Mouse (Mus musculus) erythroblast, embryonic 14.5 days (primary cell): ENCODE data around the gene Ick. TPM values are rescaled to one million over a fixed set of nuclear protein-coding genes. Genes with fewer than 3 reads are reported as not detected.

Source experiments
- H3K27me3 ChIP-seq: 2 replicates; pipeline ENCODE4 v1.6.1; 2012; ENCODE audit warnings: inconsistent platforms; ENCODE audit not compliant: control insufficient read depth
- H3K36me3 ChIP-seq: 2 replicates; pipeline ENCODE4 v1.6.1; 2012; ENCODE audit warnings: mild to moderate bottlenecking, inconsistent platforms; ENCODE audit not compliant: control insufficient read depth
- H3K4me1 ChIP-seq: 2 replicates; pipeline ENCODE4 v1.6.1; 2012; ENCODE audit warnings: inconsistent platforms; ENCODE audit not compliant: control insufficient read depth
- H3K4me3 ChIP-seq: replicated peaks from 2 replicates; pipeline ENCODE3; 2012; ENCODE audit warnings: moderate library complexity, mild to moderate bottlenecking, inconsistent platforms
- H3K9me3 ChIP-seq: 2 replicates; pipeline ENCODE4 v1.6.1; 2012; ENCODE audit warnings: low read length, inconsistent platforms, mixed read lengths; ENCODE audit not compliant: control insufficient read depth
- GATA1 ChIP-seq: IDR thresholded peaks from 2 replicates; pipeline ENCODE4 v1.6.1; 2012; ENCODE audit warnings: low read length, inconsistent platforms, mixed read lengths
- TAL1 ChIP-seq: IDR thresholded peaks from 3 replicates; pipeline ENCODE4 v1.6.1; 2012; ENCODE audit warnings: low read length, inconsistent platforms, mixed read lengths
- polyA plus RNA-seq: library from polyadenylated mRNA; stranded (reverse); fragments of >175 nt; gene quantifications from 2 replicates; pipeline ENCODE4 v1.2.3, GENCODE M21; 2012

Ick gene
- polyA plus RNA-seq, 1 experiment = 0.35 TPM

DNA sequence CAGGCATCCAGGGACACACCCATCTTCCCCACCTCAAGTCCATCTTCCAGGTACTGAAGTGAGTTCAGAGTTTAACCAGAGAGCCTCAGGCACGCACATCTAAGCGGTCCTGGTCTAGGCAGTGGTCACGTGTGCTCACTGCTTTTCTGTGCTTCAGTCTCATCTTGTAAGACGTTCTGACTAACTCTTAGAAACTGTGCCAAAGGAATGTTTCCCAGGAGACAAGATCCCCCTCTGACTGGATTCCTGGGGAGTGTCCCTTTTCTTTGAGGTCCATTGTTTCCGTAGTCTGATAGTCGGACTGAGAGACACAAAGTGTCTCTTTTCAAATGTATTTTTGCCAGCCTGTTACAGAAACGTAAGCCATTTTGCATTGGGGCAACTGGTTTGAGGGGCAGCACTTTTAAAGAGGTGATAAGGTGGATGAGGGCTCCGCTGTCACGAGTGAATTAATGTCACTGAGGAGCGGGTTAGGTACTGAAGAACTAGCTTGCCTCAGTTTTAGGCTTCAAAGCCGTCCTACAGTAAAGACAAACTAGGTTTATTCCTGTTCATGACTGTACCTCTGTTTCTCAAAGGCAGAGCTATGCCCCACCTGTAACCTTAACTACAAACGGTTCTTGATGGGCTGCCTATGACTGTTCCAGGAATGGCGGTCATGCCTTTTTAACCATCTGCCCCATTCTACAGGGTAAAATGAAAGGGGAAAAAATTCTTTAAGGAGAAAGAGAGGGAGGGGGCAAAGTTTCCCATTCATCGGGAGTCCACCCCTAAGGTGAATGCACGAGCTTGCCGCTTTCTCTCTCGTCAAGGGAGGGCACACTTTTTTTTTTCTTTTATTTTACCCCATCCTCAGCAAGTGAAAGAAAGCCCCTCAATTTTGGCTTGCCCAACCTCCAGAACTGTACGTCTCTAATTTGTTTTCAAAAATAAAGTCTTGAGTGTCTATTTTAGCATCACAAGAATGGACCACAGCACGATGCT is 82.0 kb downstream of the Ick start:
- H3K27me3 ChIP-seq = no peaks in the 10 kb centered on the region
- H3K36me3 ChIP-seq = no peaks in the 10 kb centered on the region
- H3K4me3 ChIP-seq = peak overlapping the region; percentile 67
- TF ChIP-seq GATA1 = no peak
- TF ChIP-seq TAL1 = no peak
- peaks cover 62% of the 10 kb centered on the region for H3K4me1 ChIP-seq
- H3K9me3 ChIP-seq = no peaks in the 10 kb centered on the region

DNA sequence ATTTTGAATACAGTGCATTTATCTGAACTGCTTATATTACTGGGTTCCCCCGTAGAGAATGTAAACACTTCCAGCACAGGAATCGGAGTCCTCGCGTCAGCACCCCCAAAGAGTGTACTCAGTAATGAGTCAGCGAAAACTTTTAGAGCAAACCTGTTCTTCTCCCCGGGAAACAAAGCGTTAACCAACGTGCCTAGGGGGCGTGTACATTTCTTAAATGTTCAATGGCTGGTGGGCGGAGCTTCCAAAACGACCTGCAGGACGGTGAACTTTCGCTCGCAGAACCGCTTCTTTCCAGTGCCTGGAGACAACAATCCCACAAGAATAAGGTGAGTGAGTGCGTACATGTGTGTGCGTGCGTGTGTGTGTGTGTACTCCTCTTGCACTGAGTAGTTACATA is 82.7 kb downstream of the Ick start:
- no peaks in the 10 kb centered on the region for H3K9me3 ChIP-seq
- H3K4me3 ChIP-seq = peak overlapping the region; percentile 67
- H3K36me3 ChIP-seq = no peaks in the 10 kb centered on the region
- no peaks in the 10 kb centered on the region for H3K27me3 ChIP-seq
- peaks cover 61% of the 10 kb centered on the region for H3K4me1 ChIP-seq
- TF ChIP-seq GATA1 = no peak
- no peak for TF ChIP-seq TAL1

DNA sequence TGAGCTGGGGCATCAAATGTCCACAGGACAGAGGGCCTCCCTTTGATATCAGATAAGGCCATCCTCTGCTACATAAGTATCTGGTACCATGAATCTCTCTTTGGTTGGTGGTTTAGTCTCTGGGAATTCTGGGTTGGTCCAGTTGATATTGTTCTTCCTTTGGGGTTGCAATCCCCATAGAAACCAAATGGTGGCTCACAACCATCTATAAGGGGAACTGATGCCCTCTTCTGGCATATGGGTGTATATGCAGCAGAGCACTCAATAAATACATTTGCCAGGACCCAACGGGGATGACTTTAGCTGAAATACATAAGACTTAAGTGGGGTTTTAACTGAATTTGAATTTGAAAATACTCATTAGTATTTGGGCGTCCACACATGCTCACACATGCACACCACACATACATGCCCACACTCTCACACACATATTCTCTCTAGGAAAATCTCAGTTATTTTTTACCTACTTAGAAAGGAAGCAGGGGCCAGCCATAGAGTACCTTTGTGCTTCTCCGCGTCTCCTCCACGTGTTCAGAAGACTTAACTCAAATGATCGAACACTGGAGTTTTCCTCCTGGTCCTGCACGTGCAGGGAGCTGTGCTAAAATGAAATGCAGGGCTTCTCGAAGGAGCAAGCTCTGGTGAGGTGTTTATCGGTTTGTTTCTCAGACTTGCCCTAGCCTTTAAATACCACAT is 85.1 kb downstream of the Ick start:
- no peaks in the 10 kb centered on the region for H3K27me3 ChIP-seq
- peaks cover 6% of the 10 kb centered on the region for H3K36me3 ChIP-seq
- H3K4me3 ChIP-seq = no peak overlapping the region
- TF ChIP-seq GATA1 (no peak), TAL1 (no peak)
- no peaks in the 10 kb centered on the region for H3K9me3 ChIP-seq
- H3K4me1 ChIP-seq = peaks cover 46% of the 10 kb centered on the region

DNA sequence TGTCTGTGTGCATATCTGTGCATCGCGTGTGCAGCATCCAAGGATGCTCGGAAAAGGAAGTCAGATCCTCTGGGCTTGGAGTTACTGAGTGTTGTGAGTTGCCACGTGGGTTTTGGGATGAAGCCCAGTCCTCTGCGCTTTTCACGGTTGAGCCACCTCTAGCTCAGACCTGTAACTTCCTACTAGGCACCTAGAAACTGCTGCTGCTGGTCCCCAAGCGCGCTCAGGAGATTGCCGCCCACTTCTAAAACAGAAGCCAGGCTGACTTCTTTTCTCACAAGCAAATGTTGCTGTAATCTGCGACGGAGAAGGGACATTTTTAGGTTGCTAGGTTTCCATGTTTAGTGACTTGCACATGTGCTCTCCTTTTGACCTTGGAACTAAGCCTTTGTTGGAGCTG is 86.0 kb downstream of the Ick start:
- H3K27me3 ChIP-seq = no peaks in the 10 kb centered on the region
- TF ChIP-seq GATA1 (no peak), TAL1 (no peak)
- H3K9me3 ChIP-seq = no peaks in the 10 kb centered on the region
- H3K36me3 ChIP-seq = peaks cover 6% of the 10 kb centered on the region
- peaks cover 37% of the 10 kb centered on the region for H3K4me1 ChIP-seq
- no peak overlapping the region for H3K4me3 ChIP-seq

DNA sequence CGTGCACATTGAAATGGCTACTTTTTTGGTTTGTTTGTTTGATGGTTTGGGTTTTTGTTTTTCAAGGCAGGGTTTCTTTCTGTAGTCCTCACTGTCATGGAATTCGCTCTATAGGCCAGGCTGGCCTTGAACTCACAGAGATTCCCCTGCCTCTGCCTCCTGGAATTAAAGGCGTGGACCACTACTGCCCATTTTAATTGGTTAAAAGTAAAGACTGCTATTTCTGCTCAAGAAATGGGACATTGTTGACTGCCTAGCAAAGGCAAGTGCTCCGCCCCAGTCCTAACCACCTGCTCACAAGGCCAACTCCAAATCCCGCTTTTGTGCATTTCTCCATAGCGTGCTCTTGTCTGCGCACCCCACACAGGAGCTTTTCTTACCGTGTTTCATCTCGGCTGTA is 88.8 kb downstream of the Ick start:
- TF ChIP-seq GATA1 (no peak), TAL1 (no peak)
- no peaks in the 10 kb centered on the region for H3K27me3 ChIP-seq
- H3K9me3 ChIP-seq = no peaks in the 10 kb centered on the region
- H3K4me3 ChIP-seq = no peak overlapping the region
- H3K36me3 ChIP-seq = peaks cover 17% of the 10 kb centered on the region
- H3K4me1 ChIP-seq = peaks cover 10% of the 10 kb centered on the region; the same call in 1 of the 2 replicates

DNA sequence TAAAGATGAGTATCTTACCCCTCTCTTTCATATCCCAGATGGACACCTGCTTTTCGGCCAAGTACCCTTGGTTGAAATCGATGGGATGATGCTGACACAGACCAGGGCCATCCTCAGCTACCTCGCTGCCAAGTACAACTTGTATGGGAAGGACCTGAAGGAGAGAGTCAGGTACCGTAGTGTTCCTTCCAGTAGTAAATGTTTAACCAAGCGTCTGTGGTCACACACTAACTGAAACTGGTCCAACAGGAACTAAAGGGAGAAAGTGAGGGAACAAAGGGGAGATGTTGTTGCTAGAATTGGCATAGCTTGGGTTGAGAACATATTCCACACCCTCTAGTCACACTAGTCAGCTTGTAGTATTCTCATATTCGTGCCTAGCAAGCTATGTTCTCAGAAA is 95.2 kb downstream of the Ick start:
- H3K9me3 ChIP-seq = no peaks in the 10 kb centered on the region
- H3K4me3 ChIP-seq = no peak overlapping the region
- TF ChIP-seq TAL1 (no peak), GATA1 (no peak)
- H3K36me3 ChIP-seq = peaks cover 30% of the 10 kb centered on the region
- no peaks in the 10 kb centered on the region for H3K27me3 ChIP-seq
- no peaks in the 10 kb centered on the region for H3K4me1 ChIP-seq

DNA sequence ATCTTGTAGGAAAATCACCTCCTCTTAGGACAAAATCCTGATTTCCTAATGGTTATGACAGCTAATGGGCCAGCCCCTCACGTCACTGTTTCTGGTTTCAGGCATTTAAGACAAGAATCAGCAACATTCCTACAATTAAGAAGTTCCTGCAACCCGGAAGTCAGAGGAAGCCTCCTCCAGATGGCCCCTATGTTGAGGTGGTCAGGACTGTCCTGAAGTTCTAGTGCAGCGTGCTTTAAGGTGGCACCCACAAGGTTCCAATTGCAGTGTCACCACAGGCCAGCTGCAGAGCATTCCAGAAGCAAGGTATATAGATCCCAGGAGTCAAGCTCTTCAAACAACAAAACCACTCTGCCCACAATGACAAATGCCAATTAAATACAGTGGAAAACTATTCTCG is 100.0 kb downstream of the Ick start:
- no peak for TF ChIP-seq GATA1
- TF ChIP-seq TAL1 = no peak
- Histone ChIP-seq H3K27me3 (no peaks in the 10 kb centered on the region), H3K4me1 (peaks cover 9% of the 10 kb centered on the region), H3K9me3 (no peaks in the 10 kb centered on the region), H3K4me3 (no peak overlapping the region), H3K36me3 (peaks cover 31% of the 10 kb centered on the region)

DNA sequence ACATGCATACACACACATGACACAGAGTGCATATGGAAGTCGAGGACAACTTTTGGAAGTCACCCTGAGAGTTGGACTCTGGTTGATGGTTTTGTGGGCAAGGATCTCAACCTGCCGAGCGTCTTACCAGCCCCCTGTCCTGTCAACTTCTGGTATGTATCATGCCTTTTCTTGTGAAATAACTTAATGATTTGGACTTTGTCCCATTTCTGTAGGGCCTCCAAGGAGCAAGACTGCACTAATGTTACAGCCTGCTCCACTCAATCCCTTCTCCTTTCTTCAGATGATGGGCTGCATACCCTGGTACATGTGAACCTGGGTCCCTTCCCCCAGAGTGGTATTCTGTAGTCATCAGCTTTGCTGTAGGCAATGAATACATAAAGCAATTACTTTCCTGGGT is 101.1 kb downstream of the Ick start:
- Histone ChIP-seq H3K9me3 (no peaks in the 10 kb centered on the region), H3K36me3 (peaks cover 23% of the 10 kb centered on the region), H3K4me1 (peaks cover 9% of the 10 kb centered on the region), H3K4me3 (no peak overlapping the region), H3K27me3 (no peaks in the 10 kb centered on the region)
- TF ChIP-seq GATA1 (no peak), TAL1 (no peak)

DNA sequence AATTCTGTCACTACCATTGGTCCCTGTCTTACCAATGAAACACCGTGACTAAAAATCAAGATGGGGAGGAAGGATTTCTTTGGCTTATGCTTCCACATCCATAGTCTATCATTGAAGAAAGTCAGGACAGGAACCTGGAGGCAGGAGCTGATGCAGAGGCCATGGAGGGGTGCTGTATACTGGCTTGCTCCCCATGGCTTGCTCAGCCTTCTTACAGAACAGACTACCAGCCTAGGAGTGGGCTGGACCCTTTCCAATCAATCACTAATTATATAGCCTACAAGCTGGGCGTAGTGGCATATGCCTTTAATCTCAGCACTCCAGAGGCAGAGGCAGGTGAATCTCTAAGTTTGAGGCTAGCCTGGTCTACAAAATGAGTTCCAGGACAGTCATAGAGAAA is 101.8 kb downstream of the Ick start:
- Histone ChIP-seq H3K36me3 (peaks cover 23% of the 10 kb centered on the region), H3K9me3 (no peaks in the 10 kb centered on the region), H3K27me3 (no peaks in the 10 kb centered on the region), H3K4me3 (no peak overlapping the region), H3K4me1 (peaks cover 9% of the 10 kb centered on the region)
- TF ChIP-seq TAL1 = no peak
- no peak for TF ChIP-seq GATA1
